Mouse (Mus musculus) liver, adult 2 months (tissue): ENCODE measurements around the gene Myo1a.

Experiments
- CTCF ChIP-seq: fragments of 200-500 bp; IDR thresholded peaks from 2 replicates; pipeline ENCODE4 v1.5.1; 2011; ENCODE audit warnings: low read depth, low read length, control low read depth
- POLR2A ChIP-seq: fragments of 200-500 bp; IDR thresholded peaks from 2 replicates; pipeline ENCODE4 v1.6.1; 2011; ENCODE audit warnings: low read length, control low read depth; ENCODE audit not compliant: insufficient read depth; ENCODE audit errors: extremely low read depth

DNA sequence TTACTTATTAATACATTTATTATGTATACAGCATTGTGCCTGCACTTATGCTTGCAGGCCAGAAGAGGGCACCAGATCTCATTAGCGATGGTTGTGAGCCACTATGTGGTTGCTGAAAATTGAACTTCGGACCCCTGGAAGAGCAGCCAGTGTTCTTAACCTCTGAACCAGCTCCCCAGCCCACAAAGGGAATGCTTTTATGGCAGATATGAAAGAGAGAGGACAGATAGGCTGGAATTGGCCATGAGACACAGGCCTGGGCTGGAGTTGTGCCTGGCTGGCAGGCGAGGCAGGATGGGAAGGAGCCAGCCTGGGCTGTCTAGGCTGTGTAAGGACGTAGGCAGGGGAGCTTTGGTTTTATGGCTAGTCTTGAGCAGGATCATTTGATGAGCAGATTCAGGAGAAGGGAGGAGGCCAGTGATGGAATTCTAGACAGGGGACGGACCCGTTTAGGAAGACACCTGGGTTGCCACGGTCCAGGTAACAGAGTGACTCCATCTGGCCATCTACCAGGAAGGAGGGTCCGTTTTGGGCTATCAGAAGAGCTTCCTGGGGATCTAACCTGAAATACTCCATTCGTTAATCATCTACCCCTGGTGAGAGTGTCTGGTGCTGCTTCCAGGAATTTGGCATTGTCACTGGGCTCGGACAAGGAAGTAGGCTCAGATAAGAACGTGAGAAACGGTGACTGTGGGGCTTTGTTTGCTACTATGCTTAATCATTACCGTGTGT is 33.3 kb downstream of the Myo1a start:
- peak; percentile 54 for TF ChIP-seq CTCF
- 0 out of 2 replicates have a peak, but pooled peaks have one; percentile 23 for TF ChIP-seq POLR2A
